Mouse (Mus musculus) liver, adult 10 weeks (tissue): ENCODE measurements around the gene Mpped2. TPM values are rescaled to one million over a fixed set of nuclear protein-coding genes. Genes with fewer than 3 reads are reported as not detected.

Experiments
- polyA plus RNA-seq: library from polyadenylated mRNA; stranded (reverse); fragments of 350-450 nt; fragmentation: Illumina TruSeq; extraction: RNeasy Lipid Tissue Mini Kit (QIAGEN cat#74804); gene quantifications from one replicate; pipeline ENCODE4 v1.2.3, GENCODE M21; 2014; ENCODE audit warnings: low read depth, low replicate concordance

The Mpped2 gene
- 0.48 TPM for polyA plus RNA-seq

DNA sequence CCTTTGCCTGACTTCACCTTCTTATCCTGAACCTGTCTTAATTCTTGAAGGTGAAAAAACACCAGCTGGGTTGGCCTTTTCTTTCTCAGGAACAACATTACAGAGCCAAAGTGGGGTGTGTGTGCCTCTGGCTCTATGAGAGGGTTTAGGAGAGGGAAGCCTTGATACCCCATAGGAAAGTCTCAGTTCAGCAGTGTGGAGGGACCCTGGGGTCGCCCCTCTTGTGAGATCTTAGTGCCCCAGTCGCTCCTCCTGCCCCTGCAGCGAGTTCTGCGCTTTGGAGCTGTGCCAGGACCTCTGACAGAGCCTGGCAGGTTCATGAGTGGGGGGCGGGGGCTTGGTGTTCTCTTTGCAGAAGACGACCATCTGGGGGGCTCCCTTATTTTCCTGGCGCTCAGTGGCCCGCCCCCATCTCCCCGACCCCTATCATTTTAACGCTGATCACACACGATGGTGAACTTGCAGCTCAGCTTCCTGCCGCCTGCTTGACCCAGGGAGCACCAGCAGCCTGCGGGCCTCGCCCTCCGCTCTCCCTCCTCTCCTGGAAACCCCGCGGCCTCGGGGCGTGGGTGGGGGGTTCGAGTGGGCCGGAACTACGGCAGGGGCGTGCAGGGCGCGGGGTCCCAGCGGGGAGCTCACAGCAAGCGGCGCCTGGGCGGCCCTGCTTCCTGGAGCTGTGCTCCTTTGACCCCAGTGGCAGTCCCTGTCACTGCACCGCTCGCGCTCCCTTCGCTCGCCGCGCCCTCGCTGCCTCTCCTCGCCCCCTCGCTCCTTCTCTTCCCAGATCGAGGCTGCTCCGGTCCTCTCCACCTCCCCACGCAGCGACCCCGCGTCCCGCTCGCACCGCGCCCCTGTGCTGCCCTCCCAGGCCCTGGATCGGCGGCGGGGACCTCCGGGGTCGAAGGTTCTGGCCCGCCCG lies at the start of gene Mpped2:
Gene Mpped2, plus strand, starts transcription at position 487 of the 919 bp plus-strand sequence.

